Mouse (Mus musculus) heart, postnatal 14 days (tissue): Measurements from ENCODE around the gene Ric8b. TPM values are rescaled to one million over a fixed set of nuclear protein-coding genes. Genes with fewer than 3 reads are reported as not detected.

ENCODE experiments used
- DNase-seq, 2 experiments: peaks; one replicate each; pipeline ENCODE4 v3.0.0; 2021 to 2022
- intact Hi-C: fragments of 180-260 bp; cut with DNase I; formaldehyde crosslinking; loops from one replicate; pipeline ENCODE4 v1.15.1; 2025
- total RNA-seq, 2 experiments: library from RNA; stranded (reverse); gene quantifications; 2 replicates each; pipeline ENCODE4 v1.2.3; 2021

Gene Ric8b
- total RNA-seq, 2 experiments from 2014 or later, result 25.4 to 26.4 TPM

DNA sequence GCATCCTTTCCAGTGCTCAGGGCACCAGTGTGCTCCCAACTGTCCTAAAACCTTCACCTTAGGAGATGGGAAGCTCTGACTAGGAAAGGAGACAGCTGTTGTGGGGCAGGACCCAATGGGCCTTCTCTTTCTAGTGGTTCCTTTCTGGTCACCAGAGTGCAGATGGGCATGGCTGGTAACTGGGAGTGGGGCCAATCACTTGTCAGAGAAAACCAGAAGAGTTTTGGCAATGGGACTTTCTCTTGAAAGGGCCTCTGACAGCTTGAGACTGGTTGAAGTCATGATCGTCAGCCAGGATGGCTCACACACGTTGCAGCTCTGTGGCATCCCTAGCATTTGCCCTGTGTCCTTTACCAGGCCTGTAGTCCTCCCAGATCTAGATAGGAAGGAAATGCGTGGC, 9.4 kb upstream of the Ric8b start:
- no peak for DNase-seq
- intact Hi-C loops, result no loop called here

DNA sequence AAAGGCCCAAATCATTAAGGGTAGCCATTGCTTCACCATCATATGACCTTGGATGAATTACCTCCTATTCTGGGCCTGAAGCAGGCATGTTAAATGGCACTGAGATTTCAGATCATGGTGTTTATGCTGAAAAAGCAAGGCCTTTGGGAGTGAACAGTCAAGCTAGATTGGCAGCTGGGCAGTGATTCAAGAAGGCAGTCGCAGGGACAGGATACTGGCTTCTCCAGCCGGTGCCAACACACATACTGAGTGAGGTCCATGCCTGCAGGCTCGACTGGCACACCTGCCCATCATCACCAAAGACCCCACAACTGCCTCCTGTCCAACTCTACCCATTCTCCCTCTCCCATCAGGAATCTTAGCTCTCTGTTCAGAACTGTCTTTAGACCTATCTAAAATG, 8.9 kb upstream of the Ric8b start:
- intact Hi-C loops, result no loop called here
- no peak for DNase-seq

DNA sequence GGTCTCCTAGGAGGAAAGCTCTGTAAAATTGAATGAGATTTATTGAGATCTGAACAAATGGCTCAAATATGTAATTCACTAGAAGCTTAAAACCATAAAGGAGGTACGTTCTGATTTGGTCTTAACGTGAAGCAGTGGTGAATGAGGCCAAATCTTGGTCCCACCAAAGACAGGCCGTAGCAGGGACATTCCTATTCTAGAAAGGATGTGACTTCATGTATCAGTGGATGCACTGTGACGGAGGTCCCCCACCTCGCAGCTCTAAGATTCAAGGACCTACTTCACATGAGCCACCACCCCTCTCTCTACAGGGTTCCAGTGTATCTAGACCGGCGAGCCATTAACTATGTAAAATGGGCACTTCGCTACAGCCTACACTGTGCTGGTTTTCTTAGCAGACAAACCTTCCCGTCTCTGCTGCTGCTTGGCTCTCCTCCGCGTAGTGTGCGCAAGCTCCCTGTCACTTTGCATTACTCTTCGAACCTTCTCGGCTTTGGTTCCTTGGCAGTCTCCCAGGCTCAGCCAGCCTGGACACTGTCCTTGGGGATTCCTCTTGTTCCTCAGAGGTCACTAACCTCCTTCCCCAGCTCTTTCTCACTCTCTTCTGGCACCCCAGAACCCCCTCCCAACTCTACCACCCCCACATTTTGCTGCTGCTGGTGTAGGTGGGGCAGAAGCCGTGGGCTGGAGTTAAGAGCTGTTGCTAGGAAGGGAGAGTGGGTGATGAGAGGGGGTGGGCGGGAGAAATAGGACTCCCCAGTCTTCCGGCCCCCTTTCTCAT, 8.2 kb upstream of the Ric8b start:
- DNase-seq, result peak in 1 of 2 experiments; percentile 29
- intact Hi-C loops, result no loop called here

DNA sequence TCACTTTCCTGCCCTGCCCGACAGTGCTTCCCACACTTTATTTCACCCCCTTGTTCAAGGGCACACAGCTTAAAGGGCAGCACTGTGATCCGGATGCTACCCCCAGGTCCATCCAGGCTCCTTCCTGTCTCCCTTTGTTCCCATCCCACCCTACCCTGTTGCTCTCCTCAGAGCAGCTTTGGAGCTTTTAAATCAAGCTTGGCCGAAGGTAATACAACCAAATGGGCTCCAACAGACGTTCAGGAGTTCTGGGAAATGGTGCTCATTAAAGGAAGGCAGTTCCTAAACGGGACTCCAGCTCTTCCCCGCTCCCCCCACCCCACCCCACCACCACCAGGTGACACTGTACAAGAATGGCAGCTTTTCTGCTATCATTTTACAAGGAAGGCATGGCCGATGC, 7.2 kb upstream of the Ric8b start:
- no peak for DNase-seq
- intact Hi-C loops, result loop anchor here (10.0 kb wide), 1 partner anchor 265 kb away; no protein-coding TSS in a partner anchor

DNA sequence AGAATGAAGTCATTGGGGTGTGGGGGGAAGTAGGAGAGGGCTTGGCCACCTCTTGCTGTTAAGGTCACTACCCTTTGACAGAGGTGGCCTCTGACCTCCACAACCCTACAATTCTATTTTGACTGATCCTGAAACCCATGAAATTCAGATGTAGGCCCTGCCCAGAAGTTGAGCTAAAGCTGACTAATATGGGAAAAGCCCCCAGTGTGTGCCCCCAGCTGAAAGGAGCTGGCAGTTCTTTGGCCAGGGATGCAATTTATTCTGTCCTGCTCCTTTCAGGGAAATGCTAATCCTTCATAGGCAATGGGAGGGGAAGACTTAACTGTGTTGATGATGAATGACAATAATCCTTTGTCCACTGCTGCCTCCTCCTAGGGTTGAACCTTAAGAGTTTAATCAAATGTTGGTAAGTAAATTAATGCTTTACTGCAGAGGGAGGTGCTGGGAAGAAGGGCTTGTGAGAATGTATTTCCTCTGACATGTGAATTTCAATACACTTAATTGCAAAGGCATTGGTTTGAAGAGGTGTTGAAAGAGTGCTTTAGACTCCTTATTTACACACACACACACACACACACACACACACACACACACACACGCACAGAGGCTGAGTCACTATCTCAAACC, 6.5 kb upstream of the Ric8b start:
- intact Hi-C loops, result loop anchor here (10.0 kb wide), 1 partner anchor 266 kb away; no protein-coding TSS in a partner anchor

DNA sequence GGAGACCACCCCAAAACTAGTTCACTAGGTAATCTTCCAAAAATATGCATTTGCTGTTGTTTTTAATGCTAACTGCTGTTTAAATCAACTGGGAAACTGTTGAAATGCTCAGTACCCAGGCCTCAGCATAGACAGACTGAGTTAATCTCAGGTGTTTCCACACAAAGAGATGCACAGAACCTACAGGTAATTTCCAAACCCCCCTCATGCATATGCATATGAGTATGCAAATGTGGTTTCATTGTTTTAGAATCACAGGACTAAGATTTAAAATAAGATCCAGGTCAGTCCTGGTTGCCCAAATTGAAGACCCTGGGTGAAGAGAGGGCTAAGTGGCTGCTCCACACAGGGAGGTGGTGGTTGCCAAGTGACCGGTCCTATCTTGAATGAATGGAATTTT, 4.3 kb upstream of the Ric8b start:
- DNase-seq, result no peak
- intact Hi-C loops, result loop anchor here (10.0 kb wide), 1 partner anchor 268 kb away; no protein-coding TSS in a partner anchor

More for the DNA sequence above, 6.5 kb upstream of the Ric8b start:
- no peak for DNase-seq

DNA sequence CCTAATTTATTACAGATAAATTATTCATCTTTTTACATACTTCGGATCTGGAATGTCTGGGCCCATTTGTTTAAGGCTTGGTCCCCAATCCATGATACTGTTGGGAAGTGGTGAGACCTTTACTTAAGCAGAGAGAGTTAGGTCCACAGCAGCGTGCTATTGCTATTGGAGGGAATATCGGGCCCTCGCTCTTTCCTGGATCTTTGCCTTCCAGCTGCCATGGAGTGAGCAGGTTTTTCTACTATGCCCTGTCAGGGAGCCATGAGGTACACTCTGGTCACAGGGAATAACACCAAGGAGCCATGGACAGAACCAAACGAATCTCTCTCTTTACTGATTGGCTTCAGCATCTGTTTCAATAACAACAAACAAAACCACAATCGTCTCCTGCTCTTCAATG, 1.9 kb upstream of the Ric8b start:
- intact Hi-C loops, result loop anchor here (5.0 to 10.0 kb wide), 2 partner anchors 52 to 271 kb away; no protein-coding TSS in a partner anchor
- DNase-seq, result no peak

DNA sequence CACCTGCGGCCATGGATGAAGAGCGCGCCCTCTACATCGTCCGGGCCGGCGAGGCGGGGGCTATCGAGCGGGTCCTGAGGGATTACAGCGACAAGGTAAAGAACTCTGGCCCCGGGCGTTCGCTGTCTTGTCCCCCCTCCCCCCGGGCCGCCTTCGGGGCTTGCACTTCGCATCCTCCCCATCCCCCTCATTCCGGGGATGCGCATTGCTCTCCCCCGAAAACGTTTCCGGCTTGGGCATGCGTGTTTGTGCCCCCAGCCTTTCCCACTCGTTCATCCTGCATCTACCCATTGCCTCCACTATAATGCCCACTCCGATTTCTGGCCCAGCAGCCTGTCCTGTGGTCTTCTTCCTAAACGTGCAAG, 297 bp downstream of the Ric8b start:
- intact Hi-C loops, result loop anchor here (5.0 to 10.0 kb wide), 2 partner anchors 50 to 273 kb away; no protein-coding TSS in a partner anchor
- no peak for DNase-seq

DNA sequence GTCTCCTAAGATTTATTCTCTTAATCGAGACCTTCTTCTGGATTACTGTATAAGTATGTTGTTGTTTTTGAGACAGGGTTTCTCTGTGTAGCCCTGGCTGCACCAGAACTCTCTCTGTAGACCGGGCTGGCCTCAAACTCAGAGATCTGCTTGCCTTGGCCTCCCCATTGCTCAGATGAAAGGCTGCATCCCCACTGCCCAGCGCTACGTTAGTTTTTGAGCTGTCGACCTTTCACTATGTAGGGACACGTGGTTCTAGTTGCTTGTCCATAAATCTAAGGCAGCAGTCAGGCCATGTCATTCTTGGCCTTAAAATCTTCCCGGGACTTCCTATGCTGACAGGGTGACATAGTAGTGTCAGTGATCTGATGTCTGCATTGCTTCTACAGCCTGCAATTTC, 8.9 kb downstream of the Ric8b start:
- DNase-seq, result no peak
- intact Hi-C loops, result loop anchor here (5.0 kb wide), 1 partner anchor 36 kb away; no protein-coding TSS in a partner anchor

DNA sequence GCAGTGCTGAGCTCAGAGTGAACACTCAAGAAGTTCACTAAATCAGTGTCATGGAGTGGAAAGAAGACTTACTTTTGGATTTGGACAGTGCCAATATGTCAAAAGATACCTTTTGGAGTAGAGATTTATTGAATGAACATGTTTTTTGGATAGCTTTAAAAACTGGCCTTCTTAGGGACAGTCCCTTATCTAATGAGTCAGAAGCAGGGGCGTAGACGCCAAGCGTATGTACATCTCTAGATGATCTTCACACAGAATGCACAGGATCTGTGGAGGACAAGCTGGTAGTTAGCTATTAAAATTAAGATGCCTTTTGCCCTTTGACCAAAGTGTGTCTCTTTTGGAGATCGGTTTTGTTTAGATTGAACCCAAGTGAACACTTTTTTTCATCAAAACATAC, 9.5 kb downstream of the Ric8b start:
- intact Hi-C loops, result loop anchor here (5.0 kb wide), 1 partner anchor 35 kb away; no protein-coding TSS in a partner anchor
- no peak for DNase-seq

DNA sequence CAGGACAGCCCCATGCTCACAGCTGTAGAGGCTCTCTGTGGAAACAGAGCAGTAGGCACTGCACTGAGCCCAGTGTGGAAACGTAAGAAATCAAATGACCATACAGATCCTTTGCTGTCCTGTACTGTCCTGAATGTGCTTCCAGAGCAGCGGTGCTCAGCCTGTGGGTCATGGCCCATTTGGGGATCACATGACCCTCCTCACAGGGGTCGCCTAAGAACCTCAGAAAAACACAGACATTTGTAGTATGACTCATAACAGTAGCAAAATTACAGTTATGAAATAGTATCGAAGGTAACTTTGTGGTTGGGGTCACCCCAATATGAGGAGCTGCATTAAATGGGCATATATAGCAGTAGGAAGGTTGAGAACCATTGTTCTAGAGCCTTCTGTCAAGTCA, 11.0 kb downstream of the Ric8b start:
- intact Hi-C loops, result loop anchor here (5.0 kb wide), 1 partner anchor 34 kb away; no protein-coding TSS in a partner anchor
- DNase-seq, result no peak

DNA sequence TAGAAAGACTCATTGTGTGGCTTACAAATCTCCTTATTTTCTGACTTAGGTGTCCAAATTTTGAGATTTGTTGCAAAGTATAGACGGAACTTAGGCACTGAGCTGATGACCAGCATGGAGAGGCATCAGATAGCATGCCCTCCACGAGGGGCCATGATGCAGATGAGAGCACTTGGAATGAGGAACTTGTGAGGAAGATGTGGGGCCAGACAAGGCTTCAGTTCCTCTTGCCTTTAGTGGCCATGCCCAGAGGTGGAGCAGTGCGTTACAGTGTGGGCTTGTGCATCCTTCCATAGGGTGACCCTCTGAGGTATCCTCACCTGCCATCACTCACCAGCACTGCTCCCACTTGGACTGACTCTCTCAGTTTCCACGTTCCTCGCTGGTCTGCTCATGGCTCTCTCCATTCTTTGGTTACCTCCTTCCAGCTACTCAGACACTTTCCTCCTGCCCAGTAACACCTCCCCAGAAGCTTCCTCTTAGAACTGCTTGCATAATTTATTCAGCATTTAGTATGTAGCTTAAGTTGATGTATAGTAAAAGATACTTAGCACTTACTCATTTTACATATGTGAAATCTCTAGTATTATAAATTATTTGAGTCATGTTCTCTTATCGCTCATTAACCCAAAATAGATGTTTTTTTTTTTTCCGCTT, 18.3 kb downstream of the Ric8b start:
- no peak for DNase-seq
- intact Hi-C loops, result no loop called here

DNA sequence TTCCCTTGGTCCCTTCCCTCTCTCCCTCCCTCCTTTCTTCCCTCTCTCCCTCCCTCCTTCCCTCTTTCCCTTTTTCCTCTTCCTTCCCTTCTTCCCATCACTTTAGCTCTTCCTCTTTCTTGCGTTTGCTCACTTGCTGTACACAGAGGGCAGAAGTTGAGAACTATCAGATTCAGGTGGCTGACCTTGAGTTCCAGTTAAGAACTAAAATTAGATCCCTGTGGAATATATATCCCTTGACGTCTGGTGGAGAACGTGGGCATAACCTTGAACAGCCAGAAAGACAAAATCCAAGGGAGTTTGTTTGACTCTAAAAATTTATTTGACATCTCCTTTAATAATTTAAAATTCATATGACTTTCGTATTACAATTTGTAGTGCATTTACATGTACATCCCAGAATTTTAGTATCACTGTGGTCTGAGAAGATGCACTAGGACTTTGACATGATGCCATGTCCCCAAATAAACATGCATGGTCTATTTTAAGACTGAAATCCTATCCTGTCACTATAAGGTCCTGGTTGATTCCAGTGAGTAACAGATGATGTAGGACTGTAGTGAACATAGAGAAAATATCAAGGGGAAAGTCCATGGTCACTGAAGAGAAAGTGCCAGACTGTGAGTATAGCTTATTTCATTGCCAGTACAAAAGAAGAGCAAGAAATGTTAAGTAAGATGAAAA, 19.6 kb downstream of the Ric8b start:
- no peak for DNase-seq
- intact Hi-C loops, result no loop called here

DNA sequence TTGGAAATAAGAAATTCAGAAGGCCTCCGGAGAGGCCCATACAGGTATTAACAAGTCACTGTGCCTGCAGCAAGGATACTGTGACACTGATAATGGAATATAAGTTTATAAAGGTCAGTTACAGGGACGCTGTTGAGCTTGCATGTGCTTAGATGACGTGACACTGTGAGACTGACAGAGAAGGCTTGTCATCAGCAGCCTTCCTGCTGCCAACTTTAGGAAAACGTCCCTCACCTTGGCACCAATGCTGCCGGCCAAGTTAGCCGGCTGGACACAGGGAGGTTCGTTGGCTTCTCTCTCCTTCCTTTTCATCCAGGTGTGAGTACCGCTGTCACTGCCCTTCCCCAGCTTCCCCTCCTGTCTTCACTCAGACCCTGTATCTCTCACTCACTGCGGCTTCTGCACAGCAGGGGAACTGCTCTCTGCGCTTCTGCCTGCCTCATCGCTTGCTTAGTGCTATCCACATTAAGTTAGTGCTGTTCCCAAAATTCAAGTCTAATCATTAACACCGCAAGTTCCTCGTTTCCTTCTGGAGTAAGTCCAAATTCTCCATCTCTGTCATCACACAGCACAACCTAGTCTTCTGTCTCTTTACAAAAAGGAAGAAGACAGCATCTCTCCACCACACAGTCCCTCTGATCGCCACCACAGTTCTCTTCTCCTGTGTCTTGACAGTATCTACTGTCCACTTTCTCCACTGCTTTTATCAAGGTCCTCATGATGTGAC, 20.8 kb downstream of the Ric8b start:
- intact Hi-C loops, result no loop called here
- DNase-seq, result no peak

DNA sequence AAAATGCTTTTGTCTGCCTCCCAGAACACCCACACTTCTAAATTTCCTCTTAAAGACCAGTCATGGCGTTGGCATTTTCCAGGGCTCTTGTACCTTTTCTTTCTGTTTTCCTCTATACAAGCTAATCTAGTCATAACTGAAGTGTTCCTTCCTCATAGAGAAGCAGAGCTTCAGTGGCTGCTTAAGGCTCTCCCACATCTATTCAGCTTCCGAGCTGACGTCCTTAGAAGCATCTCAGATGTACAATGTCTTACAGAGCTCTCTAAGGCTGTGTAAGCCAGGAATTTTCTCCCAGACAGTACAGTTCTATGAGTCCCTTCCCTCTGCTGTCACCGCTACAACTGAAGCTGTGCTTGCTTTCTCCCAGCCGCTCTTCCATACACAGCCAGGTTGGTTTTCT, 21.5 kb downstream of the Ric8b start:
- intact Hi-C loops, result no loop called here
- no peak for DNase-seq

DNA sequence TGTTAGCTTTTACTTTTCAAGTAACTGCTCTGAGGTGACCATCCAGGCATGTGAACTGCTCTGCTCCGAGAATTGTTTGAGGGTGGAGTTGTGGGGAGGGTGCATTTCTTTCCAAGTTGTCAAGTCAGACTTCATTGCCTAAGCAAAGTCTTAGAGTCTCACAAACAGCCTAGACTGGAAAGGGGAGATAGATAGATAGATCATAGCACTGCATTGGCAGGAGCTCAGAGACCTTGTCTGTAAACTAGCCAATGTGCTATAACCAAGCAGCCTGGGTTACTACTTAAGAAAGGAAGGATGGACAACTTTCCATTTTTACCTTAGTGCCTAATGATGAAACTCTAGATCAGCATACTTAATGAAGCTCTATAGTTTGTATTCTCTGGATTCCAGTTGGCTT, 22.9 kb downstream of the Ric8b start:
- no peak for DNase-seq
- intact Hi-C loops, result no loop called here

DNA sequence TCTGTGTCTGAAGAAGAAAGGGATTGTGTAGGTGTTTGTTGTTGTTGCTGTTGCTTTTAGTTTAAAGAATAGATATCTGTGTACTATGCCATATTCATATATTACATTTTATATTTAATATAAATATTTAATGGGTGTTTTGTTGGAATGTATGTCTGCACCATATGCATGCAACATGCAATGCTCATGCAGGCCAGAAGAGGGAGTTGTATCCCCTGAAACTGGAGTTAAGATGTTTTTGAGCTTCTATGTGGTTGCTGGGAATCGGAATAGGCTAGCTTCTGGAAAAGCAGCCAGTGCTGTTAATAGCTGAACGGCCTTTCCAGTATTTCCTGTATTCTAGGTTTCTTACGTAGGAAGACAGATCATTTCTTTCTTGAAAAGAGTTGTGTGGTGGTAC, 28.3 kb downstream of the Ric8b start:
- DNase-seq, result no peak
- intact Hi-C loops, result no loop called here

DNA sequence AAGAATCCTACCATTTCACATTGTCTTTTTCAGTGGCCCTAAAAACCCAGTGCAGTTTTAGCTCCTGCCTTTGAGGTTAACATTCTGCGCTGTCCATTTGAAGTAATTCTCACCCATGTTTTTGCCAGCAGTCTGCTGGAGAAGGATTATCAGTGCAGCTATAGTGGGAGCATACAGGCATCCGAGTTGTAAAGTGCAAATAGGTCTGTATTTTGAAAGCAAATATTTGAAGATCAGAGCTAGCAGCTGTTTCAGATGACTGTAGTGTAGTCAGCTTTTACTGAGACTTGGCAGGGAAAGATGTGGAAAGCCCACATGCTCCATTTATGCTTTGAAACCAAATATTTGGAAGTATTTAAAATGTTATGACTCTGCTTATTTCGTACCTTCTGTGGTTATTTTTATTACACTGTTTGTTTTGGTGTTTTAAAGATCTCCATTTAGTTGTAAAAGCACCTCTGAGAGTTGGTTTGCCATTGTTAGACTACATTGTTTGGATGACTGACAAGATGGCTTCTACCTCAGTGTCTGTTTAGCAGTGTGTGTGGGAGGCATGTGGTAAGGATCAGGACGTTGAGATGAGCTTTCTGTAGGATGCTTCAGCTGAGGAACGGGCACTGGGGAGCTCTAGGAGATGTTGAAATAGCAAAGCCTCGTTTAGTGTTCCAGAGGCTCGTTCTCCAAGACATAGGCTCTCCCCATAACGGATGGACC, 31.7 kb downstream of the Ric8b start:
- DNase-seq, result no peak

DNA sequence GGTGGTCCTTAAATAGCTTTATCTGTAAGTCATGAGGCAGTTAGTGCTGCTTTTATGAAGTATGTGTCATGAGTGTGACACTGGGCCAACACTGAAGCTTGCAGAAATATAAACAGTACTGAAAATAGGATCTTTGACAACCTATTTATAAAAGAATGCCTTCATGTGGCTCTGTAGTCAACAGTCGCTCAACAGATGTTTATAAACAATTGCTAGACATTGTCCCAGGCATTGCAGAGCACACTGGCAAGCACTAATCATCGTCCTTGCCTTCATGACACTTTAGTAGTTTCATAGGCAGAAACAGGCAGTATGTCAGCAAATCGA, 32.2 kb downstream of the Ric8b start:
- intact Hi-C loops, result no loop called here
- no peak for DNase-seq

More for the DNA sequence above, 31.7 kb downstream of the Ric8b start:
- intact Hi-C loops, result no loop called here

DNA sequence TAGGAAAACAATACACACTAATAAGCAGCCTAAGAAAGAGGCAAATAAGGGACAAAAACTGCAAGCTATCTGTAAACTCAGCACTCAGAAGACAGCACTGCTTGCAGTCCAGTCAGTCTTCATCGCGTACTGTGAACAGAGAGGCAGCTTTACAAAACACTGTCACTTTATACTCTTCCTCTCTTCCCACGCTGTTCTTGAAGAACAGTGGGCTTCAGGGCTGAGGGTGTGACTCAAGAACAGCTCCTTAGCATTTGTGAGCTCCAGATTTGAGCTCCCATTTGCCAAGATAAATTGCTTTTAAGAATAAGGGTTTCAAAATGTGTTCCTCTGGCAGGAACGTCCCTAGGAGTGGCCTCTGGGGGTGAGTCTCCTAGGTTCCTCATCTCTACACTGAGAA, 33.0 kb downstream of the Ric8b start:
- DNase-seq, result no peak
- intact Hi-C loops, result no loop called here
